Mouse (Mus musculus) small intestine, adult 2 months (tissue): ENCODE results near the gene Atad1.

Experiments
- CTCF ChIP-seq: fragments of 200-500 bp; IDR thresholded peaks from 2 replicates; pipeline ENCODE4 v1.5.1; 2012; ENCODE audit warnings: low read depth, mild to moderate bottlenecking, control low read depth, inconsistent platforms, low read length, moderate library complexity, mixed read lengths; ENCODE audit not compliant: insufficient replicate concordance, insufficient read length; ENCODE audit errors: extremely low read depth
- POLR2A ChIP-seq: fragments of 200-500 bp; IDR thresholded peaks from 2 replicates; pipeline ENCODE4 v1.6.1; 2012; ENCODE audit warnings: low read depth, mild to moderate bottlenecking, control low read depth, inconsistent platforms, low read length, moderate library complexity

GRCm38 (mm10) chr19:32702191-32702590 is 37.4 kb downstream of the Atad1 start:
- TF ChIP-seq CTCF (no peak), POLR2A (no peak)
